Mouse (Mus musculus) cerebellum, adult 9-10 months (tissue): ENCODE data around the gene Sult2b1.
A peak's percentile ranks its signal among the peaks of the same experiment; 100 is the strongest.

Experiments
- DNase-seq: peaks from one replicate; pipeline ENCODE4 v3.0.0; 2022

Gene Sult2b1

DNA sequence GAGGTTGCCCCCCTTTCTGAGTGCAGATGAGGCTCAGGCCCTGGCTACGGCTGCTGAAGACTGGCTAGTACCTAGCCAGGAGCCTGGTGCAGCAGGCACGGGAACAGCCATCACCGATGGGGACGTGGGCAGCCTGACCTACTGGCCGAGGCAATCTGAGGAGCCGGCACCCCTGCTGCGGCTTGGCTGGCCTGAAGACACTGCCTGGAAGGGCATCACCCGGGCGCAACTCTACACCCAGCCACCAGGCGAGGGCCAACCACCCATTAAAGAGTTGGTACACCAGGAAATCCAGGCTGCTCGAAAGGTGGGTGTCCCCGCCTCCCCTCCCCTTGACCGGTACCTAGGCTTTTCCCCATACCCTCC is 62.1 kb downstream of the Sult2b1 start:
- peak; percentile 53 for DNase-seq

- DNase-seq, result peak; percentile 43
Measured at GRCm38 (mm10) chr7:45721642-45722347, 62.7 kb downstream of the Sult2b1 start.

- DNase-seq, result peak; percentile 50
Measured at GRCm38 (mm10) chr7:45721234-45721571, 63.3 kb downstream of the Sult2b1 start.

GRCm38 (mm10) chr7:45720413-45721233 is 63.8 kb downstream of the Sult2b1 start, which contains the start of gene Fam83e:
TSS of gene Fam83e (plus strand) at chr7:45721212.
- peak; percentile 34 for DNase-seq

DNA sequence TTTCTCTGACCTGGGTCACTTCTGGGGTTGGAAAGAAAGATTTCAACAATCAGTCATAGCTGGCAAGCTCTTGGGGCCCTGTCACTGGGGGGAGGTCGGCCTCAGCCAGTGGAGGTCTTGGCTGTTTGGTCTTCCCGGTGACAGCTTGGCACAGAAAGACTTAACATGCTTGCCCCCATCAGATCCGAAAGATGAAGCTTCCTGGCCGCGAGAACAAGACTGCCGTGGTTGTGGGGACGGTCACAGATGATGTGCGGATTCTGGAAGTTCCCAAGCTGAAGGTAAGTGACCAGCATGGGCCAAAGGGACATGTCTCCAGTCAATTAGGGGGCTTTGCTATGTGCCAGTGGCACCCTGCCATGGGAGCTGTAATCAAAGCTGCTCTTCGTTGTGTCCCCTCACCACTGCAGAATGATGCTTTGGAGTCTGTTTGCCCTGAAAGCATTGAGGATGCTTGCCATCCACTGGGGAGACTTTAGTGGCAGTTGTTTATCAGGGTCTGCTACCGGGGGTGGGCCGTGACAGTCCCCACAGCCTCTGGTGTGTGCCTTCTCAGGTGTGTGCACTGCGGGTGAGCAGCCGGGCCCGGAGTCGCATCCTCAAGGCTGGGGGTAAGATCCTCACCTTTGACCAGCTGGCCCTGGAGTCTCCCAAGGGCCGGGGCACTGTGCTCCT is 64.6 kb downstream of the Sult2b1 start:
- DNase-seq, result peak; percentile 47

- peak; percentile 55 for DNase-seq
Measured at GRCm38 (mm10) chr7:45719180-45719579, 65.3 kb downstream of the Sult2b1 start.

- no peak for DNase-seq
Measured at GRCm38 (mm10) chr7:45718331-45718730, 66.1 kb downstream of the Sult2b1 start.

GRCm38 (mm10) chr7:45717918-45718297 is 66.6 kb downstream of the Sult2b1 start, which contains the start of gene Sphk2:
TSS of gene Sphk2 (minus strand) at chr7:45718002.
- peak; percentile 99 for DNase-seq

DNA sequence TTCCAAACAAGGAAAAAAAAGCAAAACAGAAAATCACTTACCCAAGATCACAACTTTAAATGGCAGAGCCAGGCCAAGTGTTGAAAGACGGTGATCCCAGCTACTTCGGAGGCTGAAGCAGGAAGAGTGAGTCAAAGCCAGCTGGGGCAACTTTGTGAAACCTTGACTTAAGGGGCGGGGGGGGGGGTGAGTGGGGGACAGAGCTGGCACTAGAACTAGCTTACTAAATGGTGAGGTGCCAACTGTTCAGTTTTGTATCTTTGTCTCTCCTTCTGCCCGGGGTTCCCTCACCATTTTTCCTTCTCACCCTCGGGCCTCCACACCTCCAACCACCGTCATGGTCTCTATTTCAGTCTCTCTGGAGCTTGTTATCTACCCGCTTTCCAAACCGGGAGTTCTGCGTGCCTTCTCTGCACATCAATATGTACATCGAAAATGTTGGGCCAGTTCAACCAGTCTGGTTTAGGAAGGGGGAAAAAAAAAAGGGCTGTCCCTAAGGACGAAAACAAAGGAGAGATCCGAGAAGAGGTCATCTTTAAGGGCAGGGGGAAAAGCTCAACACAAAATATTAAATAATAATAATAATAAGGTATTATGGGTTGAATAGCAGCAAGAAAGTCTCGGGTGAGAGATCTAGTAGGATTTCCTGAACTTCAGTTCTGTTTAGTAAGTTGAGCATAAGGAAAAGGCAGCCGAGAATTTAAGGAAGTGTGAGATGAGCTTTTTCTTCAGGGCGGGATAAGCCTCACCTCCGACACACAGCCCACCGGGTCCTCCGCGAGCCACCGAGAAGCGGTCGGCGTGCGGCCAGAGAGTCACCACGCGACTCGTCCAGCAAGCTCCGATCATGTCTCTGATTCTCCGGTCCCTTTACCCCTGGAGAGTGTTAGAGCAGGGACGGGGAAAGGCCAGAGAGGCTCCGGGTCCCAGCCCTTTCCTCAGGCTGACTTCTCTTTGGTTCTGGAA is 67.2 kb downstream of the Sult2b1 start:
- DNase-seq, result peak; percentile 54

DNA sequence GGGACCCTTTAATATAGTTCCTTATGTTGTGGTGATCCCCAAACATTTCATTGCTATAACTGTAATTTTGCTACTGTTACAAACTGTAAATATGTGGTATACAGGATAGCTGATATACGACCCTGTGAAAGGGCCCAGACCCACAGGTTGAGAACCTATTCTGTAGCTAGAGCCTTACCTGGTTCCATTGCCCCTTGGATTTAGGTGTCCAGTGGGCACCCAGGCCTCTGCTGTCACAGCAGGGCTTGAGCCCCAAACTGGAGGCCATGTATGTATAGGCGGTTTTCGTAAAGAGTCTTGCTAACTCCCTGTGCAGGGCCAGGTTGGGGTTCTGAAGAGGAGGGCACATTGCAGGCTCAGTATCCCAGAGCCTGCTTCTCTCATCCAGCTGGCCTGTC is 68.0 kb downstream of the Sult2b1 start:
- peak; percentile 53 for DNase-seq

DNA sequence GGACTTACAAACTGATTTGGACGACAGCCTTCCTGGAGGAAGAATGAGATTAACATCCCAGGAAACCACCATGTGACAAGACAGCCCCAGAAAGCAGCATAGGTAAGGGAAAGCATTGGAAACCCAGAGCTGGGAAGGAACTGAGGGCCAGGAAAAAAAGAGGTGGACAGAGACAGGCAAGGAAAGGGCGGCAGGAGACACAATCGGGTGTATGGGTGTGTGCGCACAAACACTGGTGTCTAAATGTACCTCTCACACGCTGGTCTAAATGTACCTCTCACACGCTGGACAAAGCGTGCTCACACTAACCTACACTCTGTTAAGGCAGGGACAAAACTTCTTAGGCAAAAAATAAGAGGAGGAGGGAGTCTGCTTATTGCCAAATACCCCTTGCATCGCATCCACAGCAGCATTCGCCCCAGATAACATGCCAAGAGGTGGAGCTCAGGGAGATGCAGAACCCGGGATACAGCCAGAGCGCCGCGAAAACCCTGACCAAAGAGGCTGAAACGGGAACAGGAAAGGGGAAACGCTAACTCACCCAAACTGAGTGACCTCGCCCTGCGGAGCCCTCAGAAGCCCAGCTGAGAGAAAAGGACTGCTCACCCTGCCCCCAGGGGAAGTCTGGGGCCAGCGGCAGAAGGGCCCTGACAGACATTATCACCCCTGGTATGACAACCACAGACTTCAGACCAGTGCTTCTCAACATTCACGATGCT is 68.6 kb downstream of the Sult2b1 start:
- DNase-seq, result peak; percentile 63

GRCm38 (mm10) chr7:45715090-45715708 is 69.3 kb downstream of the Sult2b1 start, which contains the start of gene Rpl18:
TSS of gene Rpl18 (plus strand) at chr7:45715457.
- peak; percentile 97 for DNase-seq

DNA sequence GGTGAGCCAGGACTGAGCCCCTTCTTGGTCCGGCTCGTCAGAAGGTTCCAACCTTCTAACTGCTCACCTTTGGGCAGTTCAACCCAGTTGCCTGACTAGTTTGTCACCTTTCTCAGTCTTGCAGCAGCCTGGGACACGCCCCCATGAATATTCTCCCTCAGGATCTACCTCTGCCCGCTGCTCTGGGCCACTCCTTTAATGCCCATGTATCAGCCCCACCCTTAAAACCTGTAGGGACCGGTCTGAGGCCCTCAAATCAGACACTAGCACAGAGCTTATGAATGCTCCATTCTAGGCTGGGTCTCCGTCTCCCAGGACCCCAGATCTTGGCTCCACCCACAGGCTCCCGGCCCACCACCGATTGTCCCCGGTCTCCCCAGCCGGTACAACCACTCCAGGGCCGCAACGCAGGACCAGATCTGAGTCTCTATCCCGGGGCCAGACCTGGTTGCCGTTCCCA is 69.8 kb downstream of the Sult2b1 start:
- DNase-seq, result no peak

DNA sequence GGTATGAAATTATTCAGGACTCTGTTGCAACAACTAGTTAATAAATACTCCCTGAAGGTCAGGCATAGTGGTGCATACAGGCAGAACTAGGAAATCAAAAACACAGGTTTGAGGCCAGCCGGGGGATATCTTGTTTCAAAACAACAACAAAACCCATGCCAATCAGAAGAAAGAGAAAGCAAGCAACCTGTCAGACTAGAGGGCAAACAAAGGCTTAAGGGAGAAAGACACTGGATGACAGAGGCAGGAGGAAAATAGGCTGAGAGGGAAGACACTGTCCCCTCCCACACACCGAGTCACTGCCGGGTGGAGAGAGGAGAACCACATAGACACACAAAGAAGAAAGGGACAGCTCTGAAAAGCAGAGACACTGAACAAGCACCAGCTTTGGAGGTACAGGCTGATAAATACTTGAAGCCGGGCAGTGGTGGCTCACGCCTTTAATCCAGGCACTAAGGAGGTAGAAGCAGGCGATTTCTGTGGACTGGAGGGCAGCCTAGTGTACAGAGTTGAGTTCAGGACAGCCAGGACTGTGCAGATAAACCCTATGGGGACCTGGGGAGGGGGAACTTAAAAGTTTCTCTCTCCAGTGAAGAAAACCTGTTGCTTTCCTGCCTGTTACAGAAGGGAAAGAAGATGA is 70.5 kb downstream of the Sult2b1 start:
- DNase-seq, result peak; percentile 55

GRCm38 (mm10) chr7:45713396-45713795 is 71.1 kb downstream of the Sult2b1 start:
- DNase-seq, result peak; percentile 65

DNA sequence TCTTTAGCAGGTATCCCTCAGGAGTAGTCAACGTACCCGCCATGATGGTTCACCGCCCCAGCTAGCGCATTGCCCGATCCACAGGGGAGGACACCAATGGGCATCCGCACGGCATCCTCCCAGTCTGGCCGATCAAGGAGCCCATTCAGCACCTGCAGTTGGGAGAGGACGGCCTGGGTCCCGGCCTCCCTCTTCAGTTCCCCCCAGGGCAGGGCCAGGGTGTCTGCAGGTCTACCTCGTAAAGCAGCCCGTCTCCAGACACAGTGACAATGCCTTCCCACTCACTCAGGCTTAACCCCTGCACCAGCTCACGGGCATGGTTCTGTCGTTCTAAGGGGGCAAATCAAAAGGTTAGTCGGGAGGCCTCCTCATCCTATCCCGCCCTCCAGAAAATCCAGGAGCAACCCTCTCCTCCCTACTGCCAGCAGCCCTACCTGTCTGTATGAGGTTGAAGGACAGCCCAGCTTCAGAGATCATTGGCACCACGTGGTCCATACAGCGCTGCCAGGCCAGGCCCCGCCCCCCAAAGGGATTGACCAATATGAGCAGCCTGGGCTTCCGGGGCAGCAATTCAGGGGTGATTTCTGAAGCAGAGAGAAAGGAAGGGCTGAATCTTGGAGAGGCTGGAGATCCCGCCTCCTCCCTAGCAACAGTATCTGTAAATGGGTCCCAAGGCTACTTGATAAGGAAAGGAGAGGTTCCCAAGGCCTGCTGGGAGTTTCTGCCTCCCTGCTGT is 72.3 kb downstream of the Sult2b1 start:
- DNase-seq, result peak; percentile 72

DNA sequence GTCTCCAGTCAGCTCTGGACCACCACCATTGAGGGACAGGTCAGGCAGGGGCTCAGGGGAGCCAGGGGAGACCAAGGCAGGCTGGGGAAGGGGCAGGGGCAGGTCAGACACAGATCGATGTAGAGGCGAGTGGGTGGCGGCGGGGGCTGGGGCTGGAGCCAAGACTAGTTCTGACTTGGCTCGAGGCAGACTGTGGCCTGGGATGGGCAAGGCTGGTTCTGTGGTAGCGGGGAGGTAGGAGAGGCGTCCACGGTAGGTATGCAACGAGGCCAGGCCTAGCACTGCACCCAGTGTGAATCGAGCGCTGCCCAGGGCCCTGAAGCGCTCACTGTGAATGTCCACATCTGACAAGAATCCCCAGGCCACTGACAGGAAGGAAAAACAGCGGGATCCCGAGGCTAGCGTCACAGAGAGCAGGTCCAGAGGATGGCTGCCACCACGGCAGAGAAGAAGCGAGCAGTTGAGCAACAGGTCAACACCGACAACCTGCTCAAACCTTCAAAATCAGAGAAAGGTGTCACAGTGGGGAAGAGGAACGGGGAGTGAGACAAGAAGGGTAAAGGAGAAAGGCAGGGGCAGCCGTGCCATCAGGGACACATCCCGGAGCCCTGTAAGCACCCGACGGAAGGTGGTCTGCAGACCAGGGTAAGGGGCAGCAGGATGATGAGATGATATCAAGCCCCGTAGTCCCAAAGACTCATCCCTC is 73.0 kb downstream of the Sult2b1 start:
- peak; percentile 59 for DNase-seq

DNA sequence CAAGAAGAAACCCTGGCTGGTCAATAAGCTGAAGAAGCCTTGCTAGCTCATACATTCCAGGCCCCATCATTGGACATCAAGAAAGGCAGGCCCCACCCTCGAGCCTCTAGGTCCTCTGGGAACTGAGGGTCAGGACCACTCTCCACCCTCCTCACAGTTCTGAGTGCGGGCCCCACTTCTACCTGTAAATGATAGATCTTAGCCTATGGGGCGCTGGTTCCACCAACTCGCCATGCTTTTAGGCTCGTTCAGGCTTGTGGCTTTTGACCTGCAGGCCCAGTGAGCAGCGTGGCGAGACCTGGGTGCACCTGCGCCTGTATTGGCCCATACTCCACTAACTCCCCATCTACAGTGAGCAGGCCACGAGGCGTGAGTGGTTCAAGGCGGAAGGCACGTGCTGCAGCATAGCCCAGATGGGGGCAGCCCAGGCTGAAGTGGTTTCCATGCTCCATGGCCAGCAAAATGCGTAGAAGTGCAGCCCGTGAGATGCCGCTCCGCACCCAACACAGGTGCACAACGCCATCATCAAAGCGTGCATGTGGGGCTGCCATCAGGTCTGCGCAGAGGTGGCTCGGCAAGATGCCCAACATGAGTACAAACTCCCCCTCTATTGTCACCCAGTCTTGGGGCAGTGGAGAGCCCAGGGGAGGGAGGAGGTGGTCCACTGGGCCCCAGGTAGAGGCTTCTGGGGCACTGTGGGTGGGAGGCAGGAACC is 73.8 kb downstream of the Sult2b1 start:
- DNase-seq, result peak; percentile 63
